Mouse (Mus musculus): Measurements from ENCODE around the gene Tcf19.
"Not testable (repeated sequence)": the region's sequence is repeated elsewhere in the genome, so short reads cannot be mapped to it uniquely, and the experiment has no call there.

Gene Tcf19

DNA sequence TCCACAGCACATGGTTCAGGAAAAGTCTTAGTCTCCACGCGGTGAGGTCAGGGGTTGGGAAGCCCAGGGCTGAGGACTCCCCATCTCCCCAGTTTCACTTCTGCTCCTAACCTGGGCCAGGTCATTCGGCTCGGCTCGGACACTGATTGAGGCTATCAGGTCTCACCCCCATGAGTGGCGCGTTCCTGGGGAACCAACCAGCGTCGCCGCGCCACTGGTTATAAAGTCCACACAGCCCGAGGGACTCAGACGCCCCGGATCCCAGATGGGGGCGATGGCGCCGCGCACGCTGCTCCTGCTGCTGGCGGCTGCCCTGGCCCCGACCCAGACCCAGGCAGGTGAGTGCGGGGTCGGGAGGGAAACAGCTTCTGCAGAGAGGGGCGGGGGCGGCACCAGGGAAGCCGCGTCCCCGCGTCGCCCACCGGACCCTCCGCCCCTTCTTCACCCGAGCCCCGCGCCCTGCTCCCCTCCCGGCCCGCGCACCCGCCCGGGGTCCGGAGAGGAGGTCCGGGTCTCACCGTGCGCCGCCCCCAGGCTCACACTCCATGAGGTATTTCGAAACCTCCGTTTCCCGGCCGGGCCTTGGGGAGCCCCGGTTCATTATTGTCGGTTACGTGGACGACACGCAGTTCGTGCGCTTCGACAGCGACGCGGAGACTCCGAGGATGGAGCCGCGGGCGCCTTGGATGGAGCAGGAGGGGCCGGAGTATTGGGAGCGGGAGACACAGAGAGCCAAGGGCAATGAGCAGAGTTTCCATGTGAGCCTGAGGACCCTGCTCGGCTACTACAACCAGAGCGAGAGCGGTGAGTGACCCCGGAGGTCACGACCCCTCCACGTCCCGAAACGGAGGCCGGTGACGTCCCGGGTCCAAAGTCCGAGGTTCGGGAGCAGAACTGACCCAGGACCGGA lies 46.5 kb downstream of the Tcf19 start, which contains the start of gene H2-Q10:
Gene H2-Q10, plus strand, starts transcription at position 248 of the 910 bp plus-strand sequence.
- peak; percentile 43 for DNase-seq

GRCm38 (mm10) chr17:35468936-35469335 lies 47.7 kb downstream of the Tcf19 start:
- DNase-seq = not testable (repeated sequence)

DNA sequence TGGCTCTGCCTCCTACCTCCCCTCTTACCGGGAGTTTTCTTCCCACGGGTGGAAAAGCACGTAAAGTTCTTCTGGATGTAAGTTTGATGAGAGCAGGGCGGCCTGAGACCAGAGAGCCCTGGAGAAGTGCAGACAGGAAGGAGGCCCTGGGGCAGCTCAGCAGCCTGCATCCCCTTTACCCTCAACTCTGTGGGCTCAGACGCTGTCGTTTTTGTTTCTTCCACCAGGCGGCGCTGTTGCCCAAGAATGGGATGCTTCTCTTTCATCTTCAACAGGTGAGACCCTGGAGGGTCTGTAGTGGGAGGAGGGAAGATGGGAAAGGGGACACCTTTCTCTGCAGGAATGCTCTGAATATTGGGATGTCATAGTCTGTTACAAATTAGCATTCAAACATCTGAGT lies 51.0 kb downstream of the Tcf19 start:
- DNase-seq = peak; percentile 71

All from retina, postnatal 1 day (tissue).